Mouse (Mus musculus): ENCODE results near the gene Fxr1. TPM values are rescaled to one million over a fixed set of nuclear protein-coding genes. Genes with fewer than 3 reads are reported as not detected.
"Not testable (repeated sequence)": the region's sequence is repeated elsewhere in the genome, so short reads cannot be mapped to it uniquely, and the experiment has no call there.

Gene Fxr1
- polyA plus RNA-seq, 1 experiment from 2014 or later = 27.4 TPM

DNA sequence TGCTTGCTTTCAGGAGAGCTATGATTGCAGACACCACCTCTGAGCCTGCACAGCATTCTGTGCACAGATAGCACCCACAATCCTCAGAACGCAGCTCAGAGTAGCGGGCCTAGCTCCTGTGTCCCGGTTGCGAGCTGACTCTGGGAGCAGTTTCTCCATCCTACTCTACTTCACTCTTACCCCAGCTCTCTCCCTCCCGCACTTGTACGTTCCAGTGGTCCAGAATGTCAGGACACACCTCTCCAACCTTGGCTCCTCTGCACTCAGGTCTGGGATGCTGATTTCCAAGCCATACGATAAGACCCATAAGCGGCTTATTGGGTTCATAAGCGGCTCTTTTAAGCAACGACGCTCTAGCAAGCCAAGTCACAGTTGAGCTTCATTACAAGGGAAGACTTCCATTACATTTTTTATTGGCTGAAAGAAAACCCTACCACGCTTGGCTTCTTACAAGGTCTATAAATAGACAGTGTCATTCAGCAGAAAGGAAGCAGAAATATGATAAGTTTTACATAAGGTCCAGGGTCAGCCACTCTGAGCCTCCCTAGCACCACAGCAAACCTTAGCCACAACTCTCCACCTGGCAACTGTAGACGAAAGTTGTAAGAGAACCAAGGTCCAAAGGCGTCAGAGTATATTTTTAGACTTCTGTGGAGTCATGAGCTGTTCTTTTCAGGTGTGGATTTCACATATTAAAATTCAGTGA, 26.2 kb upstream of the Fxr1 start:
- H3K36me3 ChIP-seq (ENCODE audit: control insufficient read depth, insufficient read depth) = no peaks in the 10 kb centered on the region
- H3K4me1 ChIP-seq (replicated peaks; ENCODE audit: control insufficient read depth, insufficient read depth, low read length) = no peaks in the 10 kb centered on the region
- ATAC-seq = no peak
- TF ChIP-seq CTCF (IDR thresholded peaks at IDR 0.05; ENCODE audit: low read depth) = no peak
- H3K4me2 ChIP-seq (replicated peaks; ENCODE audit: low read depth) = no peak overlapping the region
- H3K9me3 ChIP-seq (ENCODE audit: control insufficient read depth) = no peaks in the 10 kb centered on the region
- H3K27me3 ChIP-seq (replicated peaks; ENCODE audit: control insufficient read depth, insufficient read depth, low read length) = no peaks in the 10 kb centered on the region
- no peak overlapping the region for H3K27ac ChIP-seq (ENCODE audit: low read depth, low read length)
- no peak overlapping the region for H3K9ac ChIP-seq (ENCODE audit: low read depth, low read length)
- WGBS = 88% methylated on average over 14 of the region's 14 CpGs
- no peak overlapping the region for H3K4me3 ChIP-seq (ENCODE audit: low read depth, low read length)

GRCm38 (mm10) chr3:33994127-33994488, 25.6 kb upstream of the Fxr1 start:
- no peaks in the 10 kb centered on the region for H3K27me3 ChIP-seq (replicated peaks; ENCODE audit: control insufficient read depth, insufficient read depth, low read length)
- no peak overlapping the region for H3K4me2 ChIP-seq (replicated peaks; ENCODE audit: low read depth)
- ATAC-seq = no peak
- no peak for TF ChIP-seq CTCF (IDR thresholded peaks at IDR 0.05; ENCODE audit: low read depth)
- no peak overlapping the region for H3K4me3 ChIP-seq (ENCODE audit: low read depth, low read length)
- H3K4me1 ChIP-seq (replicated peaks; ENCODE audit: control insufficient read depth, insufficient read depth, low read length) = no peaks in the 10 kb centered on the region
- no peak overlapping the region for H3K9ac ChIP-seq (ENCODE audit: low read depth, low read length)
- H3K9me3 ChIP-seq (ENCODE audit: control insufficient read depth) = no peaks in the 10 kb centered on the region
- 70% methylated on average over 3 of the region's 3 CpGs for WGBS
- H3K36me3 ChIP-seq (ENCODE audit: control insufficient read depth, insufficient read depth) = no peaks in the 10 kb centered on the region
- H3K27ac ChIP-seq (ENCODE audit: low read depth, low read length) = no peak overlapping the region

GRCm38 (mm10) chr3:34001691-34002090, 18.1 kb upstream of the Fxr1 start:
- not testable (repeated sequence) for H3K27ac ChIP-seq (ENCODE audit: low read depth, low read length); ATAC-seq; H3K36me3 ChIP-seq (ENCODE audit: control insufficient read depth, insufficient read depth)

GRCm38 (mm10) chr3:34003860-34004259, 15.9 kb upstream of the Fxr1 start:
- WGBS = 41% methylated on average over 3 of the region's 3 CpGs
- H3K9ac ChIP-seq (ENCODE audit: low read depth, low read length) = no peak overlapping the region
- H3K4me1 ChIP-seq (replicated peaks; ENCODE audit: control insufficient read depth, insufficient read depth, low read length) = no peaks in the 10 kb centered on the region
- ATAC-seq = no peak
- H3K9me3 ChIP-seq (ENCODE audit: control insufficient read depth) = no peaks in the 10 kb centered on the region
- no peak overlapping the region for H3K27ac ChIP-seq (ENCODE audit: low read depth, low read length)
- no peak overlapping the region for H3K4me2 ChIP-seq (replicated peaks; ENCODE audit: low read depth)
- no peak for TF ChIP-seq CTCF (IDR thresholded peaks at IDR 0.05; ENCODE audit: low read depth)
- no peak overlapping the region for H3K4me3 ChIP-seq (ENCODE audit: low read depth, low read length)
- H3K27me3 ChIP-seq (replicated peaks; ENCODE audit: control insufficient read depth, insufficient read depth, low read length) = no peaks in the 10 kb centered on the region
- H3K36me3 ChIP-seq (ENCODE audit: control insufficient read depth, insufficient read depth) = no peaks in the 10 kb centered on the region; the same call in 1 of the 2 replicates

More at GRCm38 (mm10) chr3:34001691-34002090, 18.1 kb upstream of the Fxr1 start:
- H3K4me3 ChIP-seq (ENCODE audit: low read depth, low read length); H3K4me2 ChIP-seq (replicated peaks; ENCODE audit: low read depth); H3K27me3 ChIP-seq (replicated peaks; ENCODE audit: control insufficient read depth, insufficient read depth, low read length); H3K4me1 ChIP-seq (replicated peaks; ENCODE audit: control insufficient read depth, insufficient read depth, low read length); H3K9ac ChIP-seq (ENCODE audit: low read depth, low read length); H3K9me3 ChIP-seq (ENCODE audit: control insufficient read depth): not testable (repeated sequence)

GRCm38 (mm10) chr3:34006301-34006700, 13.4 kb upstream of the Fxr1 start:
- no peak for ATAC-seq
- Histone ChIP-seq H3K4me1 (replicated peaks; ENCODE audit: control insufficient read depth, insufficient read depth, low read length) (no peaks in the 10 kb centered on the region), H3K9ac (ENCODE audit: low read depth, low read length) (no peak overlapping the region), H3K4me3 (ENCODE audit: low read depth, low read length) (no peak overlapping the region), H3K4me2 (replicated peaks; ENCODE audit: low read depth) (no peak overlapping the region), H3K9me3 (ENCODE audit: control insufficient read depth) (no peaks in the 10 kb centered on the region), H3K27ac (ENCODE audit: low read depth, low read length) (no peak overlapping the region), H3K27me3 (replicated peaks; ENCODE audit: control insufficient read depth, insufficient read depth, low read length) (no peaks in the 10 kb centered on the region), H3K36me3 (ENCODE audit: control insufficient read depth, insufficient read depth) (no peaks in the 10 kb centered on the region; the same call in 1 of the 2 replicates)
- no peak for TF ChIP-seq CTCF (IDR thresholded peaks at IDR 0.05; ENCODE audit: low read depth)
- 56% methylated on average over 2 of the region's 2 CpGs for WGBS

GRCm38 (mm10) chr3:34006824-34007223, 12.9 kb upstream of the Fxr1 start:
- WGBS = 40% methylated on average over 3 of the region's 3 CpGs
- Histone ChIP-seq H3K27ac (ENCODE audit: low read depth, low read length) (no peak overlapping the region), H3K27me3 (replicated peaks; ENCODE audit: control insufficient read depth, insufficient read depth, low read length) (no peaks in the 10 kb centered on the region), H3K4me1 (replicated peaks; ENCODE audit: control insufficient read depth, insufficient read depth, low read length) (no peaks in the 10 kb centered on the region), H3K9ac (ENCODE audit: low read depth, low read length) (no peak overlapping the region), H3K36me3 (ENCODE audit: control insufficient read depth, insufficient read depth) (no peaks in the 10 kb centered on the region; the same call in 1 of the 2 replicates), H3K9me3 (ENCODE audit: control insufficient read depth) (no peaks in the 10 kb centered on the region), H3K4me3 (ENCODE audit: low read depth, low read length) (no peak overlapping the region), H3K4me2 (replicated peaks; ENCODE audit: low read depth) (no peak overlapping the region)
- TF ChIP-seq CTCF (IDR thresholded peaks at IDR 0.05; ENCODE audit: low read depth) = no peak
- peak; percentile 94 for ATAC-seq

Measured in intestine, postnatal 0 days (tissue).